Mouse (Mus musculus): ENCODE results near the gene Grb7.

Grb7 gene

GRCm38 (mm10) chr11:98446213-98446561, at the start of gene Grb7:
Gene Grb7 (plus strand): TSS chr11:98446394.
- DNase-seq (ENCODE audit: low spot score in 2 of 2), result no peak

- no peak for DNase-seq (ENCODE audit: low spot score in 2 of 2)
Observed at GRCm38 (mm10) chr11:98397946-98398345, 48.2 kb upstream of the Grb7 start.

- peak; percentile 90 for DNase-seq (ENCODE audit: low spot score in 2 of 2)
Observed at GRCm38 (mm10) chr11:98400161-98400726, 46.0 kb upstream of the Grb7 start, which contains the start of gene Pgap3. Gene Pgap3 (minus strand): TSS chr11:98400490.

DNA sequence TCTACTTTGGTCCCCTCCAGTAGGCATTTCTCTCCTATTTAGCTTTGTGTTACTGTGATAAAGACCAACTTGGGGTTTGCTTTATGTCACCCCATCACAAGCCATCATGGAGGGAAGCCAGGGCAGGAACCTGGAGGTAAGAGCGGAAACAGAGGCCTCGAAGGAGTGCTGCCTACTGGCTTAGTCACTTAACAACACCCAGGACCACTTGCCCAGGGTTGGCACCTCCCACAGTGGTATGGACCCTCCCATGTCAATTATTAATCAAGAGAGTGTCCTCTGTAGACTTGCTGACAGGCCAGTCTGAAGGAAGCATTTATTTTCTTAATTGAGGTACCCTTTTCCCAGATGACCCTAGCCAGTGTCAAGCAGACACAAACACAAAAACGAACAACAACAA, 45.4 kb upstream of the Grb7 start:
- DNase-seq (ENCODE audit: low spot score in 2 of 2), result no peak

- no peak for DNase-seq (ENCODE audit: low spot score in 2 of 2)
Observed at GRCm38 (mm10) chr11:98406621-98407020, 39.6 kb upstream of the Grb7 start.

GRCm38 (mm10) chr11:98408872-98409271, 37.3 kb upstream of the Grb7 start:
- DNase-seq (ENCODE audit: low spot score in 2 of 2), result no peak

GRCm38 (mm10) chr11:98409341-98409822, 36.8 kb upstream of the Grb7 start:
- no peak for DNase-seq (ENCODE audit: low spot score in 2 of 2)

- DNase-seq (ENCODE audit: low spot score in 2 of 2), result no peak
Observed at GRCm38 (mm10) chr11:98412273-98412796, 33.9 kb upstream of the Grb7 start, which contains the start of gene Erbb2. Gene Erbb2 (plus strand): TSS chr11:98412470.

GRCm38 (mm10) chr11:98412797-98413301, 33.3 kb upstream of the Grb7 start:
- no peak for DNase-seq (ENCODE audit: low spot score in 2 of 2)

- no peak for DNase-seq (ENCODE audit: low spot score in 2 of 2)
Observed at GRCm38 (mm10) chr11:98413731-98414130, 32.5 kb upstream of the Grb7 start.

- DNase-seq (ENCODE audit: low spot score in 2 of 2), result no peak
Observed at GRCm38 (mm10) chr11:98414162-98414561, 32.0 kb upstream of the Grb7 start.

DNA sequence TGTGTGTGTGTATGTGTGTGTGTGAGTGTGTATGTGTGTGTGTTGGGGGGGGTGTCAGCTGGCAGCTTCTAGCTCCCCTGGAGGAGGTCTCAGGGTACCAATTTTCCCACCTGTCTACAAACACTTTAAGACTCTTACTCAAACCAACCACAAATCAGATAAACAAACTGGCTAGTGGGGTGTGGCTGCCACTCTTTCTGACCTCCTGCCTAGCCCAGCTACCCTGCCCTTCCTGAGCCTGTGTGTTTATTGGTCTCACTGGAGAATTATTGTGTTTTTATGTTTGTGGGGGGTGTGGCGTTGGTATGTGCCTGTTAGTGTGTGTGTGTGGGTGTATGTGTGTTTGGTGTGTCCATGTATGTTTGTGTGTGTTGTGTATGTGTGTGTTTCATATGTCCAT, 29.1 kb upstream of the Grb7 start:
- DNase-seq (ENCODE audit: low spot score in 2 of 2), result no peak

GRCm38 (mm10) chr11:98418273-98418672, 27.9 kb upstream of the Grb7 start:
- DNase-seq (ENCODE audit: low spot score in 2 of 2), result no peak

GRCm38 (mm10) chr11:98418939-98419547, 27.2 kb upstream of the Grb7 start:
- no peak for DNase-seq (ENCODE audit: low spot score in 2 of 2)

GRCm38 (mm10) chr11:98426592-98426991, 19.6 kb upstream of the Grb7 start:
- DNase-seq (ENCODE audit: low spot score in 2 of 2), result no peak

GRCm38 (mm10) chr11:98428436-98428835, 17.8 kb upstream of the Grb7 start:
- no peak for DNase-seq (ENCODE audit: low spot score in 2 of 2)

GRCm38 (mm10) chr11:98431743-98432502, 14.3 kb upstream of the Grb7 start:
- DNase-seq (ENCODE audit: low spot score in 2 of 2), result no peak

DNA sequence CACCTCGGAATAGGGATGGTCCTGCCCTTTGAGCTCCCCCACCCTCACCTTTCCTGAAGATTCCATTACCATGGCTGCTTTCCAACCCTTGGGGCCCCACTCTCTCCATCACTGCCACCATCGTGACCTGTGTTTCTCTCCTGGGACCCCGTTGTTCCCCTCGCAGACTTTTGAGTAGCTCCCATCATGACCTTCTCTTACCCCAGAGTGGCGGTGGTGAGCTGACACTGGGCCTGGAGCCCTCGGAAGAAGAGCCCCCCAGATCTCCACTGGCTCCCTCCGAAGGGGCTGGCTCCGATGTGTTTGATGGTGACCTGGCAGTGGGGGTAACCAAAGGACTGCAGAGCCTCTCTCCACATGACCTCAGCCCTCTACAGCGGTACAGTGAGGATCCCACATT, 10.5 kb upstream of the Grb7 start:
- DNase-seq (ENCODE audit: low spot score in 2 of 2), result no peak

- no peak for DNase-seq (ENCODE audit: low spot score in 2 of 2)
Observed at GRCm38 (mm10) chr11:98437441-98437840, 8.8 kb upstream of the Grb7 start.

GRCm38 (mm10) chr11:98438331-98439158, 7.6 kb upstream of the Grb7 start, which contains the start of gene Mien1:
Gene Mien1 (minus strand): TSS chr11:98438991.
- peak; percentile 96 to 98 for DNase-seq (ENCODE audit: low spot score in 2 of 2)

DNA sequence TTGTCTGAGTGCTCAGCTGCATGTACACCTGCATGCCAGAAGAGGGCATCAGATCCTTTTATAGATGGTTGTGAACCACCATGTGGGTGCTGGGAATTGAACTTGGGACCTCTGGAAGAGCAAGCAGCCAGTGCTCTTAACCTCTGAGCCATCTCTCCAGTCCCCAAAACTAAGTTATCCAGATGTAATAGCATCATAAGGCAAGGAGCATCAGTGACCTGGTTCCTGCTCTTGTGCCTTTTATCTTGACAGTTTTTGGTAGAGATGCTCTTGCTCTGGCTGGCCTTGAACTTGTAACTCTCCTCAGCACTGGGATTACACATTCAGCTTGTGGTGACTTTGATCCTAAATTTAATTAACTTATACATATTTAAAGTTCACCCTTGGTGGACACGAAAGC, 2.5 kb upstream of the Grb7 start:
- no peak for DNase-seq (ENCODE audit: low spot score in 2 of 2)

Data from frontal cortex, postnatal 36 days (tissue).